Mouse (Mus musculus): Measurements from ENCODE around the gene Ppp4r2. TPM values are rescaled to one million over a fixed set of nuclear protein-coding genes. Genes with fewer than 3 reads are reported as not detected.
A peak's percentile ranks its signal among the peaks of the same experiment; 100 is the strongest.

The Ppp4r2 gene
- polyA plus RNA-seq, 1 experiment from 2014 or later, result 8.1 TPM

DNA sequence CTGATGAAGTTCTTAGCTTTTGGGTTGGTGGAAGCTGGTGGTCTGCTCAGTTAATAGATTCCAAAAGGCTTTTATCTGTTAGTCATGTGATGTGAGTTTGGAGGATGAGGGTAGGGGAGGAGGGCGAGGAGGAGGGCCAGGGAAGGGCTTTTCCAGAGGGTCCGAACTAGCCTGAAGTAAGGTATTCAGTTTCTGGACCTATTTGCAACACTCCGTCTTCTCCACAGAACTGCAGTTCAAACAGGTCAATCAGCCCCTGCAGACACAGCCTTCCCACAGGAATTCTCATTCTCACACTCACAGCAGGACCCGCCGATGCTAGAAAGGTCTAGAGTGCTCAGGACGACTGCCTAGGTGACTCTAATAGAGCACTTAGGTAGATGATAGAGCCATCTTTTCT is 39.8 kb downstream of the Ppp4r2 start:
- H3K9me3 ChIP-seq (ENCODE audit: control insufficient read depth, low read length), result no peaks in the 10 kb centered on the region
- WGBS, result 76% methylated on average over 6 of the region's 6 CpGs
- H3K4me3 ChIP-seq (ENCODE audit: low read length), result no peak overlapping the region
- H3K9ac ChIP-seq (ENCODE audit: low read depth, low read length), result no peak overlapping the region
- H3K4me1 ChIP-seq (ENCODE audit: control insufficient read depth, insufficient read depth, low read length), result no peaks in the 10 kb centered on the region
- H3K4me2 ChIP-seq (ENCODE audit: low read depth, low read length), result no peak overlapping the region
- H3K36me3 ChIP-seq (ENCODE audit: control insufficient read depth, insufficient read depth, low read length), result no peaks in the 10 kb centered on the region
- H3K27ac ChIP-seq (ENCODE audit: low read length), result no peak overlapping the region
- H3K27me3 ChIP-seq (replicated peaks; ENCODE audit: control insufficient read depth, insufficient read depth, low read length), result no peaks in the 10 kb centered on the region
- ATAC-seq, result no peak

DNA sequence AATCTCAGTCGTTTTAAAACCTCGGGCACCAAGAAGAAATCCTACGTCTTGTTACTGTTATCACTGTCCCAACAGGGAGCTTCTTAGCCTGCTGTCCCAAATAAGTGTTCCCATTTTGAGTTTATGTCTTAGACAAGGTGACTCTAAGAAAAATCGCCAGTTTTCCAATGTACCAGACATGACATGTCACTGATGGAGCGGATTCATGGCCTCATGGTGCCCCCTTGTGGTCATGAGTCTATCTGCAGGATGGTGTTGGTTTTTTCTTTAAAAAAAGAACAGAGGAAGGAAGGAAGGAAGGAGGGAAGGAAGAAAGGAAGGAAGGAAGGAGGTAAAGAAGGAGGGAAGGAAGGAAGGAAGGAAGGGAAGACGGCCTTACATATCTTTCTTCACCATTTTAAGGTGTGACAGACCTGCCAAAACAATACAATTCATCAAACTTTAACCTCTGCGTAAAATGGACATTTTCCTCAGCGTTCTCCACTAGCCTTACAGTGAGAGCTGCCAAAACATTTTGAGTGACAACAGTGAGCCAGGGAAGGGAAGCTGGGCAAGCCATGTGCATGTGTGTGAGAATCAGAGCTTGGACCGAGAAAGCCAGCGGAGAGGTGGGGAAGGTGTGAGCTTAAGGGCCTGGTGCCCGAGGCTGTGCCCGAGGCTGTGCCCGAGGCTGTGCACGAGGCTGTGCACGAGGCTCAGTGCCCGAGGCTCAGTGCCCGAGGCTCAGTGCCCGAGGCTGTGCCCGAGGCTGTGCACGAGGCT is 42.6 kb downstream of the Ppp4r2 start:
- Histone ChIP-seq H3K4me2 (ENCODE audit: low read depth, low read length) (no peak overlapping the region), H3K4me3 (ENCODE audit: low read length) (no peak overlapping the region), H3K27ac (ENCODE audit: low read length) (no peak overlapping the region), H3K27me3 (replicated peaks; ENCODE audit: control insufficient read depth, insufficient read depth, low read length) (0 out of 2 replicates have a peak, but pooled peaks cover 5% of the 10 kb centered on the region), H3K4me1 (ENCODE audit: control insufficient read depth, insufficient read depth, low read length) (peaks cover 5% of the 10 kb centered on the region; the same call in 1 of the 2 replicates), H3K9ac (ENCODE audit: low read depth, low read length) (no peak overlapping the region), H3K36me3 (ENCODE audit: control insufficient read depth, insufficient read depth, low read length) (no peaks in the 10 kb centered on the region), H3K9me3 (ENCODE audit: control insufficient read depth, low read length) (no peaks in the 10 kb centered on the region)
- peak; percentile 31 for ATAC-seq
- 71% methylated on average over 20 of the region's 20 CpGs for WGBS

DNA sequence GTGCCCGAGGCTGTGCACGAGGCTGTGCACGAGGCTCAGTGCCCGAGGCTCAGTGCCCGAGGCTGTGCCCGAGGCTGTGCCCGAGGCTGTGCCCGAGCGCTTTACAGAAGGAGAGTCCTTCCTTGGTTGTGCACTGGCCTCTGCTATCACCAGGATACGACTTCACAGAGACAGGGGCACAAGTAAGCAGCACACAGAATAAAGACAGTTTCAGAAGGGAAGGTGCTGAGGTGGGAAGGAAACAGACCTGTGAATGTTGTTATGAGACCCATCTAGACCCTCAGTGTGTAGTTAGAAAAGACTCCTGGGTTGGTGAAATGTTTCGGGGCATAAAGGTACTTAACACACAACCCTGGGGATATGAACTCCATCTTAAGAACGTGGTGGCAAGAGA is 43.2 kb downstream of the Ppp4r2 start:
- no peak overlapping the region for H3K9ac ChIP-seq (ENCODE audit: low read depth, low read length)

DNA sequence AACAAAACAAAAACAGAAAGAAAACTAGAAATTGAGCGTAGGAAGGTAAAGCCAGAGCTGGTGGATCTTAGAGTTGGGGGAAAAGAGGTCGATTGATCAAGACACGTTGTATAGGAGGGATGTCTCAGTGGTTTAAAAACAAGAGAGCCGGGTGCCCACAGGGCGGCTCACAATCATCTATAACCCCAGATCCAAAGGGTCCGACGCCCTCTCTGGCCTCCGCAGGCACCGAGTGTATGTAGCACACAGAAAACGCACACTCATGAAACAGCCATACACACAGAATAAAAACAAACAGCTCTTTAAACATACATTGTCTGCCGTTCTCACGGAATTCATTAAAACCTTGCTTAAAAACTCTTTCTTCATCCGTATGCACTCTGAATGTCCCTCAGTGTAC is 45.1 kb downstream of the Ppp4r2 start:
- no peak overlapping the region for H3K27ac ChIP-seq (ENCODE audit: low read length)
- peaks cover 10% of the 10 kb centered on the region for H3K4me1 ChIP-seq (ENCODE audit: control insufficient read depth, insufficient read depth, low read length)
- no peaks in the 10 kb centered on the region for H3K36me3 ChIP-seq (ENCODE audit: control insufficient read depth, insufficient read depth, low read length)
- WGBS, result 82% methylated on average over 13 of the region's 13 CpGs
- ATAC-seq, result no peak
- H3K4me3 ChIP-seq (ENCODE audit: low read length), result no peak overlapping the region
- H3K4me2 ChIP-seq (ENCODE audit: low read depth, low read length), result no peak overlapping the region
- no peak overlapping the region for H3K9ac ChIP-seq (ENCODE audit: low read depth, low read length)
- H3K9me3 ChIP-seq (ENCODE audit: control insufficient read depth, low read length), result no peaks in the 10 kb centered on the region; the same call in 1 of the 2 replicates
- 0 out of 2 replicates have a peak, but pooled peaks cover 5% of the 10 kb centered on the region for H3K27me3 ChIP-seq (replicated peaks; ENCODE audit: control insufficient read depth, insufficient read depth, low read length)

More for the DNA sequence above, 43.2 kb downstream of the Ppp4r2 start:
- ATAC-seq, result no peak
- Histone ChIP-seq H3K27ac (ENCODE audit: low read length) (no peak overlapping the region), H3K36me3 (ENCODE audit: control insufficient read depth, insufficient read depth, low read length) (no peaks in the 10 kb centered on the region), H3K9me3 (ENCODE audit: control insufficient read depth, low read length) (no peaks in the 10 kb centered on the region), H3K4me2 (ENCODE audit: low read depth, low read length) (no peak overlapping the region), H3K27me3 (replicated peaks; ENCODE audit: control insufficient read depth, insufficient read depth, low read length) (0 out of 2 replicates have a peak, but pooled peaks cover 5% of the 10 kb centered on the region), H3K4me3 (ENCODE audit: low read length) (no peak overlapping the region), H3K4me1 (ENCODE audit: control insufficient read depth, insufficient read depth, low read length) (peaks cover 5% of the 10 kb centered on the region; the same call in 1 of the 2 replicates)
- WGBS, result 89% methylated on average over 12 of the region's 12 CpGs

DNA sequence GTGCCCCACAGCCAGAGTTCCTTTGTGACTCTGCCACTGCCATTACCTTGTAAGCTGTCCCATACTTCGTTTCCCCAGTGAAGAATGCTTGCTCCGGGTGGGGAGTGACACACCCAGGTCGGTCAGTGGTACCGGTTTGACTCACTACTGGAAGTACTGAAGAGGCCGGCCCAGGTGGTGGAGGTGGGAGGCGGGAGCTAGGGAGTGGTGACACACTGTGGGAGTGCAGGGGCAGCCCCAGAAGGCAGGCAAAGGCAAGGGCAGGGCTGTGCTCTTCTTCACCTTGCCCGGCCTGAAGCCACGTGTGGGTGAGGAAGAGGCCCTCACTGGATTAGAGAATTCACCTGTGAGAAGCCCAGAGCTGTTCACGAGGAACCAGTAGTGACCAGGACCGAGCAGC is 46.2 kb downstream of the Ppp4r2 start:
- Histone ChIP-seq H3K36me3 (ENCODE audit: control insufficient read depth, insufficient read depth, low read length) (no peaks in the 10 kb centered on the region), H3K9ac (ENCODE audit: low read depth, low read length) (no peak overlapping the region), H3K4me2 (ENCODE audit: low read depth, low read length) (no peak overlapping the region), H3K4me1 (ENCODE audit: control insufficient read depth, insufficient read depth, low read length) (peaks cover 10% of the 10 kb centered on the region), H3K4me3 (ENCODE audit: low read length) (no peak overlapping the region), H3K27ac (ENCODE audit: low read length) (no peak overlapping the region), H3K27me3 (replicated peaks; ENCODE audit: control insufficient read depth, insufficient read depth, low read length) (0 out of 2 replicates have a peak, but pooled peaks cover 5% of the 10 kb centered on the region), H3K9me3 (ENCODE audit: control insufficient read depth, low read length) (no peaks in the 10 kb centered on the region; the same call in 1 of the 2 replicates)
- WGBS, result 37% methylated on average over 10 of the region's 10 CpGs
- ATAC-seq, result peak; percentile 81

DNA sequence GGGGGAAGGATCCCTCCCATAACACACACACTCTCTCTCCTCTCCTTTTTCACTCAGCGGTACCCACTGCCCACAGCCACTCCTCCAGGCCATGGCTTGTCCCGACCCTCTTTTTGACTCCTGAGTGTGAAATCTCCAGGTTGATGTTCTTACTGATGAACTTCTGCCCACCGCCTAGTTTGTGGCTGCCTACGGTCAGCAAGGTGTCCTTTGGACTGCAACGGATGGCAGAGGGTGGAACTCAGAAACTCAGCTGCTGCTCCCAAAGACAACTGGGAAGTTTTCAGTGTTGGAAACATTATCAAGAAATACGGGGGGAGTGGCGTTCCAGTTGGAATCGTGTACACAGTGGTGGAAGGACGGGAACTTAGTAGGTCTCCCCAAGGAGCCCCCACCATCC is 48.2 kb downstream of the Ppp4r2 start:
- no peak for ATAC-seq
- H3K4me2 ChIP-seq (ENCODE audit: low read depth, low read length), result no peak overlapping the region
- H3K27me3 ChIP-seq (replicated peaks; ENCODE audit: control insufficient read depth, insufficient read depth, low read length), result 0 out of 2 replicates have a peak, but pooled peaks cover 5% of the 10 kb centered on the region
- WGBS, result 77% methylated on average over 9 of the region's 9 CpGs
- H3K27ac ChIP-seq (ENCODE audit: low read length), result no peak overlapping the region
- H3K9ac ChIP-seq (ENCODE audit: low read depth, low read length), result no peak overlapping the region
- no peaks in the 10 kb centered on the region; the same call in 1 of the 2 replicates for H3K9me3 ChIP-seq (ENCODE audit: control insufficient read depth, low read length)
- no peaks in the 10 kb centered on the region for H3K36me3 ChIP-seq (ENCODE audit: control insufficient read depth, insufficient read depth, low read length)
- peaks cover 10% of the 10 kb centered on the region for H3K4me1 ChIP-seq (ENCODE audit: control insufficient read depth, insufficient read depth, low read length)
- no peak overlapping the region for H3K4me3 ChIP-seq (ENCODE audit: low read length)

DNA sequence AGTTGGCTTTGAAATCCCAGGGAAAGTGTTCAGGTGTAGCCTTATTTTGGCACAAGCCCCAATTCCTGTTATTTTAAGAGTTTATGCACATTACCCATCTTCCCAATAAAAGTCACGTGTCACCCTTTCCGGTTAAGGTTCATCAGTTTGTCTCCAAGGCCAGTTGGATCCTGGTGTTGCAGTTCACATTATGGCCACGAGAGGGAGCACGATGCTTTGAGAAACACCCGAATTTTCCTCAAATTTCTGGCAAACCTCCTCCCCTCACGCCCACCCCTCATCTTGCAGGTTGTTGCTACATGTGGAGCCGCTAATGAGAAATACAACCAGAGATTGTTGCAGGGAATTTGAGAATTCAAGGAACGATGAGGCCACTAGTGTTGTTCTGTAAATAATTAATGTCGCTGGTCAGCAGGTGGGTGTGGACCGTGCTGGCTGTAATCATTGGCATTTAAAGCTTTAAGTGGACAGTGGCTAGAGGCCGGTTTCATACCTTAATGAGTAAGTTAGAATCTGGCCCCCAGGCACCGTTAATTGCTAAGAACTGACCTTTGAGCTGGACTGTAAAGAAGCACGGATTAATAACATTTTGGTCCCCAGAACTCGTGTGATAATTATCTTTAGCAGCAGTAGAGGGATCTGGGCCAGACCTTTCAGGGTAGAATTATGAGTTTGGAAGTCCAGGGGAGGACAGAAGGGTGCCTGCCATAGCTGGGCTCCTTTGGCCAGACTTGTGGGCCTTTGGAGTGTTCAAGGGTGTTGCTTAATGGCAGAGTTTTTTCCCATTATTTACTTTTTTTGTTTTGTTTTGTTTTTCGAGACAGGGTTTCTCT is 49.2 kb downstream of the Ppp4r2 start:
- WGBS, result 14% methylated on average over 15 of the region's 15 CpGs
- peak overlapping the region; percentile 24; the same call in 1 of the 2 replicates for H3K4me3 ChIP-seq (ENCODE audit: low read length)
- peak overlapping the region; percentile 56 for H3K4me2 ChIP-seq (ENCODE audit: low read depth, low read length)

DNA sequence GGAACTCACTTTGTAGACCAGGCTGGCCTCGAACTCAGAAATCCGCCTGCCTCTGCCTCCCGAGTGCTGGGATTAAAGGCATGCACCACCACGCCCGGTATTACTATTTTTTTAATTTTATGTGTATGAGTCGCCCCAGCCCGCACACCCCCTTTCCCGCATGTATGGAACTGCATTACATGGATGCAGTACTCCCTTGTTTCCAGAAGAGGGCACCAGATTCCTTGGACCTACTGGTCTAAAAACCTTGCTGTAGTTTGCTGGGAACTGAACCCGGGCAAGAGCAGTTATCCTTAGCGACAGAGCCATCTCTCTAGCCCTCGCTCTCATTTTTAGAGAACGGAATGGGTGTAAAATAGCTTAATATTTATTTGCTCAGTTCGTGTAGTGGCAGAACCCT is 49.8 kb downstream of the Ppp4r2 start:
- no peak overlapping the region for H3K9ac ChIP-seq (ENCODE audit: low read depth, low read length)
- no peak for ATAC-seq
- H3K4me2 ChIP-seq (ENCODE audit: low read depth, low read length), result no peak overlapping the region
- 0 out of 2 replicates have a peak, but pooled peaks cover 5% of the 10 kb centered on the region for H3K27me3 ChIP-seq (replicated peaks; ENCODE audit: control insufficient read depth, insufficient read depth, low read length)
- H3K36me3 ChIP-seq (ENCODE audit: control insufficient read depth, insufficient read depth, low read length), result no peaks in the 10 kb centered on the region
- peaks cover 10% of the 10 kb centered on the region for H3K4me1 ChIP-seq (ENCODE audit: control insufficient read depth, insufficient read depth, low read length)
- WGBS, result 52% methylated on average over 13 of the region's 13 CpGs
- no peaks in the 10 kb centered on the region; the same call in 1 of the 2 replicates for H3K9me3 ChIP-seq (ENCODE audit: control insufficient read depth, low read length)
- no peak overlapping the region for H3K4me3 ChIP-seq (ENCODE audit: low read length)
- H3K27ac ChIP-seq (ENCODE audit: low read length), result no peak overlapping the region

More for the DNA sequence above, 49.2 kb downstream of the Ppp4r2 start:
- peak; percentile 26; the same call in 1 of the 2 replicates for ATAC-seq
- Histone ChIP-seq H3K9ac (ENCODE audit: low read depth, low read length) (no peak overlapping the region), H3K27ac (ENCODE audit: low read length) (no peak overlapping the region), H3K9me3 (ENCODE audit: control insufficient read depth, low read length) (no peaks in the 10 kb centered on the region; the same call in 1 of the 2 replicates), H3K27me3 (replicated peaks; ENCODE audit: control insufficient read depth, insufficient read depth, low read length) (0 out of 2 replicates have a peak, but pooled peaks cover 5% of the 10 kb centered on the region), H3K4me1 (ENCODE audit: control insufficient read depth, insufficient read depth, low read length) (peaks cover 10% of the 10 kb centered on the region), H3K36me3 (ENCODE audit: control insufficient read depth, insufficient read depth, low read length) (no peaks in the 10 kb centered on the region)

DNA sequence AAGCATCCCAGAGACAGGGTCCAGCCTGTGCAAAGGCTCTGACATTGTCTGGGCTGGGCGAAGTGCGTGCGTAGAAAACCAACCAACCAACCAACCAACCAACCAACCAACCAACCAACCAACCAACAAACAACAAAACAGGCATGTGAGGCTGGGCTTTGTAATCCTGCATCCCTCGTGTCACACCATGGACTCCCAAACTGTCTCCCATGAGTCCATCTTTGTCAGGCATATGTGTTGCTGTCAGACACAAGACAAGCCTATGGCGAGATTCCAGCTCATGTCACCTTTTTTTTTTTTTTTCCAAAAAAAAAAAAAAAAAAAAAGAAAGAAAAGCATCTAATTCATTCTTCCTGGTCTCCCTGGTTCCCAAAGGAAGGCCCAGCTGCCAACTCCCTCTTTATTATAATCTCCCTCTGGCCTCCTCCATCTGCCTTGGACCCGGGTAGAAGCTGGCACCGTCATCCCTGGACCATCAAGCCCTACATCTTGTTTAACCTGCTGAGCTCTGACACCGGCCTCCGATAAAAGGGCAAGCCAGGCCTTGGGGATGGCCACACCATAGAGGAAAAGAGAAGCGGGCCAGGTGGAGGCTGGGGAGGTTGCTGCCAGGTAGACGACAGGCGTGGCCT is 51.3 kb downstream of the Ppp4r2 start:
- ATAC-seq, result no peak
- Histone ChIP-seq H3K9ac (ENCODE audit: low read depth, low read length) (no peak overlapping the region), H3K4me1 (ENCODE audit: control insufficient read depth, insufficient read depth, low read length) (peaks cover 5% of the 10 kb centered on the region), H3K27ac (ENCODE audit: low read length) (no peak overlapping the region), H3K36me3 (ENCODE audit: control insufficient read depth, insufficient read depth, low read length) (no peaks in the 10 kb centered on the region), H3K27me3 (replicated peaks; ENCODE audit: control insufficient read depth, insufficient read depth, low read length) (no peaks in the 10 kb centered on the region), H3K4me3 (ENCODE audit: low read length) (no peak overlapping the region), H3K4me2 (ENCODE audit: low read depth, low read length) (no peak overlapping the region), H3K9me3 (ENCODE audit: control insufficient read depth, low read length) (no peaks in the 10 kb centered on the region; the same call in 1 of the 2 replicates)
- 84% methylated on average over 12 of the region's 12 CpGs for WGBS

Measured in intestine, embryonic 16.5 days (tissue).